Mouse (Mus musculus) left cerebral cortex, adult 9 months (tissue): ENCODE results near the gene Fads3.

ENCODE experiments used
- DNase-seq, 2 experiments: peaks; one replicate each; pipeline ENCODE4 v3.0.0; 2022; ENCODE audit warnings: low spot score in 2 of 2

The Fads3 gene

DNA sequence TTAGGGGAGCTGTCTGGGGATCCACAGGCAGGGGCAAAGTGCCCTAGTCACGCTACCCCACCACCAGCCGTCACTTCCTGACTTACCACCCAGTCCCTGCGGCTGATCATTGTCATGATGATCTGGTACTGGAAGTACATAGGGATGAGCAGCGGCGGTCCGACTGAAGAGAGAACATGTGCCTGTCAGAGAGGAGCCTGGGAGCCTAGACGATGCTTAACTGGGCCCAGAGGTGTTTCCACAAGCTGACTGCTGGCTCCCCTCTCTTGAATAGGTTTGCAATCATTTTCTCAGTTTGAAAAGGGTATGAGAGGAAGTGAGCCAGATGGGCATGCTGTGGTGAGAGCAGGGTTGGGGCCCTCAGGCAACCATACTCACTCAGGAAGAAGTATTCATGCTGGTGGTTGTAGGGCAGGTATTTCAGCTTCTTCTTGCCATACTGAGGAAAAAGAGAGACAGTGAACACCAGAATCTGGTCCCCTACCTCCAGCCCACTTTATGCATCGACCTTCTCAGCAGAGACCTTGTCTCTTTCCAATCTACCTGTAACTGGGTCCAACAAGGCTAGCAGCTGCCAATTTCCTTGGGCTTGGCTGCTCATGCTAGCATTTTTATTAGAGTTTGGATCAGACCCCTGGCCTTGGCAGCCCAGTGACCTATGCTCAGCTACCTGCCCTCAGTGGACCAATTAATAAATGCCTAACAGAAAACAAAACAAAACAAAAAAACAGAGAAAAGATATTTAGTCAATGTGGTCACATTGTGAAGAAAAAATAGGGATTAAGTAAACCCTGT lies 29.0 kb downstream of the Fads3 start:
- DNase-seq, result no peak

DNA sequence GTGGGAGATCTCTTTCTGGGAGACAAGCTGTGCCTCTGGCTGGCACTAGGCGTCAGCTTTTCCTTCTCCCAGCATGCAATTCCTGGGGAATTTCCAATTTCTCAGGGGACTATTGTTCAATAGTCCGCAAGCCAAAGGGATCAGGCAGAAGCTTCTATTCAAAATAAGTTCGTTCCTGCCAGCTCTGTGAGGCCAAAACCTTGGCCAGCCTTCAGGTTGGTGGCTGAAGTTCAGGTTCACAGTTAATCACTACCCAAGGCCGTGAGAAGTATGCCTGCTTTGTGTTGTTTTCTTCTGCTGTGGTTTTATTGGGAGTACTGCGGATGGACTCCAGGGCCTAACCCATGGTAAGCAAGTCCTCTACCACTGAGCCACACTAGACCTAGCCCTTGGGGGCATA lies 29.8 kb downstream of the Fads3 start:
- peak; percentile 34 to 48 for DNase-seq

DNA sequence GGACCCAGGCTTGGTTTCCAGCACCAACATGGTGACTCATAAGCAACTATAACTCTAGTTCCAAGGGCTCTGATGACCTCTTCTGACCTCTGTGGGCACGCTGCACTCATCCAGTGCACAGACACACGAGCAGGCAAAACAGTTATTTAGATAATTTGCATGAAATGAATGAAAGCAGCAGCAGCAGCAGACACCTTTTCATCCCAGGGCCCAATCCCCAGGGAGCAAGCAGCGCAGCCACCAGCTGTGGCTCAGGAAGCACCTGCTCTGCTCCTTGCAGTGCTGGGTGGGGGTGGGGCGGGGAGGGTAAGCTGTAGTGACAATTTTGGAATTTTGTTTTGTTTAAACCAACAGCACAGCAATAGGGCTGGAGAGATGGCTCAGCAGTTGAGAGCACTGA lies 30.5 kb downstream of the Fads3 start:
- DNase-seq, result no peak

DNA sequence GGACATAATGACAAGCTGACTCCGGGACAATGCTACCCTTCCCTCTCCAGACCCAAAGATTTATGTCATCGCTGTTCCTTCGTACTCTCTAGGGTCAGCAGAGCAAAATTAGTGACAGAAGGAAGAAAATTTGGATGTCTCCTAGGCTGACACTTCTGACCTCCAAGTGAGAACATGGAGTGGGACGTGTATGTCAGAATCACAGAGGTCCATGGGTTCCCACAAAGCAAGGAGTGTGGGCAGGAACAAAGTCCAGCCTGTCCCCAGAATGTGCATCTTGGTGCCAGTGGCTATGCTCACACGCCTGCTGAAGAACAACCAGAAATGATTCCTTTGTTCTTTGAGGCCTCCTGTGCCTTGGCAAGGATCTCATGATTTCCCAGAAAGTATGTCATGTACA lies 31.8 kb downstream of the Fads3 start:
- no peak for DNase-seq

DNA sequence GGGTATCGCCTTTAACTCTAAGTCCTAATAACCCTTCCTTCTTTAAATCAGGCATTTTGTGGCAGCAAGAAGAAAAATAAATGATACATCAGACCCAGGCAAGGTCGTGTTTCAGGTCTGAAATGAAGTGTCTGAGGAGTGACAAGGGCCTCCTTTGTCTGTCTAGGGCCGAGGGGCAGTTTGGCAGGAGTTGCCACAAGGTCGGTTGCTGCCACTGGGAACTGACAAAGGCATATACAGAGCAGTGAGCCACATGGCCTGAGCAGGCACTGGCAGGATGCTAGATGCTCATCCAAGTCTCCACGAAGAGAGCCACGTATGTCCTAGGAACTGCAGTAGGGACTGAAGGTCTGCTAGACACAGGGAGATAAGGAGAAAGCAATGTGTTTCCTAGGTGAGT lies 37.0 kb downstream of the Fads3 start:
- no peak for DNase-seq

DNA sequence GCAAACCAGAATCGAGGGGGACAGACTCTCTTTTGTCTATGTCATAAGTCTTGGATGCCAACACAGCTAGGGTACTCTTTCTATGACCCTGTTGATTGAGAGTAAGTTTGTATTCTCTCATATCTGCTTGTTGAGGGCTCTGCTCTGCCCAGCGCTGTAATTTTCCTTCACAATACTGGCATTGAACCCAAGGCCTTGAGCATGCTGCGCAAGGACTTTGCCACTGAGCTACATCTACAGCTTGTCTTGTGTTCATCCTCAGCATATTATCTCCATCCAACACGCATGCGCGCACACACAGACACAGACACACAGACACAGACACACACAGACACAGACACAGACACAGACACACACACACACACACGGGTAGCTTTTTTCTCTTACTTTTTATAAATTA lies 39.0 kb downstream of the Fads3 start:
- no peak for DNase-seq

DNA sequence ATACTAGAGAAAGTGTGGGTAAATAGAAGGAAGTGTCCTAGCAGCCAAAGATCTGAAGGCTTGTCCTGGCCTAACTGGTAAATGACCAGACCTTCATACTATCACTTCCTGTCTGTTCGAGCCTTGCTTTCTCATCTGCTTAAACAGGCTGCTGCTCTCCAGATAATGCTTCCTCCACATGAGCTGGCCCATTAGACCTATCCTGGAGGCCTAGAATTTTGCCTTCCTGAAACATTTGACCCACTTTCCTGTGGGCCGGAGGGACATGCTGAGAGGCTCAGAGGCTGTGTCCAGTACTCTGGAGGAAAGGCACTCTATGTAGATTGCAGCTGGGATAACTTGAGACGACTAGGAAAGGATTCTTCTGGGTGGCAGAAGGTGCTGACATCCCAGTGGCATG lies 40.7 kb downstream of the Fads3 start:
- no peak for DNase-seq

DNA sequence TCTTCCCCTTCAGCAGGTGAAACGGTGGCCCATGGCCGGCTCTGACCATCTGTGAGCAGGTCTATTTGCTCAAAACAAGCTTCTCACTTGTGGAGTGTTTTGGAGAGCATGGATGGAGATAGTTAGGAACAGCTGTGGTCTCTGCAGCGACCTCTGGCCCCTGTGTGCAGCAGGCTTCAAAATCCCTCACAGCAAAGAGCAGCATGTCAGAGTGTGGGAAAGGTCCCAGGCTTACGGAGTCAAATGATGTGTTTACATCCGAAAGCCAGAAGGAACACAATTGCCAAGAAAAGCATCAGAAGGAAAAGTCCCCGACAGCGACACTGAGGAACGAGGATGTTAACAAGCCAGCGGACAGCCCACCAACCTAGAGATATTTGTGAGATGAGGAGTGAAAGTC lies 44.1 kb downstream of the Fads3 start:
- no peak for DNase-seq

DNA sequence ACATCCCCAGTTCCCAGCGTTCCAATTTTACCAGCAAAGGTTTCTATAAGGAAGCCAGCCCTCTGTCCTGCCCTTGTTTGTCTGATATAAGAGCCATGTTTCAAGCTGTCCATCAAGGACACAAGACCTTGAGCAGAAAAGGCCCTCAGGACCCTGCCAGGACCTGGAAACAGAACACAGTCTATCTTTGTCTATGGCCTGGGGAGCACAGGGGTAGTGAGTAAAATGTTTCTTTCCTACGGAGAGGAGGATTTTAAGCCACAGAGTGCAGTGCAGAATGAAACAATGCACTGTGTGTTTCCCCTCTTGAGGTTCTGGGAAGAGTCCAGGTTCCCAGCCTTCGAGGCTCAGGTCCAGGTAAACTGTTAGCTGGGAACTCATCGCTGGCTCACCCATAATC lies 45.6 kb downstream of the Fads3 start:
- DNase-seq, result no peak

DNA sequence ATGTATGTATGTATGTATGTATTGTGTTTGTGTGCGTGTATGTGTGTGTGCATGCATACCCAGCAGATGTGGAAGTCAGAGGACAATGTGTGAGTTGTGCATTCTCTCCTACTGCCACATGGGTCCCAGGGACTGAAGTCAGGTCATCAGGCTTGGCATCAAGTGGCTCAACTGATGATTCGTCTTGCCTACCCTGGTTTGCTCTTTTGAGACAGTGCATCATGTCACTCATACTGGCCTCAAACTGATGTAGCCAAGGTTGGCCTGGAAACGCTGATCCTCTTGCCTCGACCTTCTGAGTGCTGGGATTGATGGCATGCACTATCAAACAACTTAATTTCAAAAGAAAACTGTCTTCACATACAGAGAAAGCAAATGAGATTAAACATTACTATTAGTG lies 52.5 kb downstream of the Fads3 start:
- no peak for DNase-seq

DNA sequence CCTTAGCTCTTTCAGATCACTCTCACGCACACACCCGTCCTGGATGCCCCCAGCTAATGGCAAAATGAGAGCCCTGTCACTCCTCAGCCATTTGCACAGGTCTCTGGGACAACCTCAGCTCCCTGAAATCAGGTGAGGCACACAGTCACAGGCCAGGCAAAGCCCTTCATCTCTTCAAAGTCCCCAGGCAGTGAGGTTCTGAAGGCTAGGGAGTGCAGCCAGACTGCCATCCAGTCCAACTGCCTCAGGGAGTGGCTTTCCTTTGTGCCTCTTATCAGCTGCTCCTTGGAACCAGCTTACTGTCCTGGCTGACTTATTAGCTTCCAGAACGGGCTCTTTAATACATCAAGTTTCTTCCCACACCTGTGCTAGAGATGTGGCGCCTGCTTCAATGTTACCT lies 53.3 kb downstream of the Fads3 start:
- DNase-seq, result no peak

DNA sequence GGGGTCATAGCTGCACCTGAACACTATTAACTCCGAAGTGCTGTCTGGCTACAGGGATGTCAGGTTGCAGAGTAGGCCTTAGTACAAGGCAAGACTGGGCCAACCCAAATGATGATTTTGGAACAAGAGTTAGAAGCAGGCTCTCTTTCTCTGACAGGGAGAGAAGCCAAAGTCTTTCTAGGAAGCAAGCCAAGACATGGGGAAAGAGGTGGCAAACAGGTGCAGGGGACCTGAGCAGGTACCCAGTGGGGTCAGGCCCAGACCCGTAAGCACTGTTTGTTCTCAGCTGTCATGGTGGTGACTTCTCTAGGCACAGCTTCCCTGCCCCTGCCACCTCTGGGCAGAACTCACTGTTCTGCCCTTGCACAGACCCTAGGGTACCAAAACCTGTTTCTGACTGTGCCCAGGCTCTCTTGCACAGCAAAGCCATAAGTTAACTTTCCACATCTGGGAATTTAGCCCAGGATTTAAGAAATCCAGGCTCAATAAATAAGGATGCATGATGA lies 55.1 kb downstream of the Fads3 start:
- DNase-seq, result no peak

DNA sequence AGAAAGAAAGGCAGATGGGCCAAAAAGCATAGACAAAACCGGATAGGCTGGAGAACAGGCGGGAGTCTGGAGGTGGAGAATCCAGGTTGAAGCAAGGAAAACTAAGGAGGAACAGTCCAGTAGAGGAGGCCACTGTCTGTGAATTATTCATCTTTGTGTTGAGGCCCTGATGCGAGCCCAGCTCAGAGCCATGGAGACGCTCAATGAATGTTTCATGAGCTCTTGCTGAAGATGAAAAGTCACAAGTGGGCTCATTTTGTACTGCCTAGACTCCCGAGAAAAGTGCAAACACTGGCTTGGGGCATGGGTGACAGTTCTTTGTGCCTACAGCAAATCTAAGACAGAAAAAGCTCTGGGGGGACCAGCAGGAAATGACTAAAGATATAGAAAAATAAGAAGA lies 56.5 kb downstream of the Fads3 start:
- DNase-seq, result no peak

DNA sequence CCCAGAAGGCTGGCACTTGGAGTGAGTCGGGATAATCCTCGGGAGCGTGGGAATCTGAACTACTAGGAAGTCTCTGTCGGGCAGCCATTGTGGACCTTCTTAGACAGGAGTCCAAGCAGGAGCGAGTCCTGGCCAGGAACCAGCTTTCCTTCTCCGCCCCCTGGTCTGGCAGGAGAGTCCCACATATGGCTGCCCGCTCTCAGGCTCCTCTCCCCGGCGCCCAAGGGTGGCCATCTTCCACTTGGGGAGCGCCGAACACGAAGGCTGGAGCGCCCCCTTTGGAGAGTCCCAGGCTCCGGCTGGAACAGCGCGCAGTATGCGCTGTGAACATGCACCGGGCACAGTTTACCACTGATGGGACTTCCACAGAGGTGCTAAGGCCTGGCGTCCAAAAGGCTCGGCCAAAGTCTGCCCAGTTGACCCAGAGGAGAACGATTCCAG lies 59.3 kb downstream of the Fads3 start:
- DNase-seq, result peak in 1 of 2 experiments; percentile 76

DNA sequence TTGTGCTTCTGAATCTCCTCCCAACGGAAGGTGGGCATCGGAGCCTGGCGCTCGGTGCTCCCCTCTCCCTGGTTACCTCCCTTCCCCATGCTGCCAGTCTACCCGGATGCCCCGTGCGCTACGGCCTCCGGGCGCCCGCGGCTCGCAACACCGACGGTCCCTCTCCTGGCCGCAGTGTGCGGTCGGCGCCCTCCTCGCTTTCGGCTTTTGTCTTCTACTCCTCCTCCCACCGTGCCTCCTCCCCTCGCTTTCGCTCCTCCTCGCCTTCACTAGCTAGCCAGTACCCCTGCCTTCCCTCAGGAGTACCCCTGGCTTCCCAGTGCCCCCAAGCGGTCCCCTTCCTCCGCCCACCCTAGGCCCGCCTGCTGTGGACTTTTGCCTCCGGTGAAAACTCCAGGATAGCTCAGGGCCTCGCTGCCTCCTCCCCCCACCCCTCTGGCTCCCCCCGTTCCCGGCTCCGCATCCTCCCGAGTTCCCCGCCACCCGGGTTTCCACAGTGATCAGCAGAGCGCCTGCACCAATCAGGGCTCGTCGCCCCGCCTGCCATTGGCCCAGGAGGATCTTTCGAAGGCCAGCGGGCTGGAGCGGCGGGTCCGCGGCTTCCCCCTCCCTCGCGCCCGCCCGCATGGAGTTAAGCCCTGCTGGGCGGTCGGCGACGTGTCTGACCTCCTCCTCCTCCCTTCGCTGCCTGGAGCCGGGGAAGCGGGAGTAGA lies 60.1 kb downstream of the Fads3 start, which contains the start of gene Fads2:
Gene Fads2, minus strand, starts transcription at position 406 of the 713 bp plus-strand sequence.
- peak; percentile 64 to 90 for DNase-seq

DNA sequence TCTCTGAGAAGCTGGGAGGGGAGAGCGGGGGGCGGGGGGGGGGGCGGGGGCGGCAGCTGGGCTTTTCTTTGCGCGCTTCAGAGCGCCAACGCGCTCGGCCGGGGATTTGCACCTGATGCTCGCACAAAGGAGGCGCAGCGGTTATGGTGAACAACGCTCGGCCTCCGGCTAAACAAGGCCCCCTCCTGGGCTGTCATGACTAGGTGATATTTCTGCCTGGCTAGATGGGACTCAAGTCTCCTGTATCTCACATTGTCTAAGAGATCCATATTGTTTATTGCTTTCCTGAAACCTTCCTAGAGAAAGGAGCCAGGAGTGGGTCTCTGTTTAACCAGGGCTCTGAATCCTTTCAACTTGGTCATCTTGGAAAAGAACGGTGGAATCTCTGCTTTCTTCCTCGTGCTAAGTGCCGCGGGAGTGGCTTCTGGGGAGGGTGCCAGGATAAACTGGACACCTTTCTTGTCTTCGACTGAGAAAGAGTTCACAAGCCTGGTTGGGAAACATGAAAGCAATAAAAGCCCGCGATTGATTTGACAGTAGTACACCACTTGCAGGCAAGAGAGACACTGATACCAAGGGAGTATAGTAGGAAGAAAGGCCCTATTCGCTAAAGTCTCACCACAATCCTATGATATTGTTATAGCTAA lies 60.8 kb downstream of the Fads3 start:
- peak in 1 of 2 experiments; percentile 23 for DNase-seq

DNA sequence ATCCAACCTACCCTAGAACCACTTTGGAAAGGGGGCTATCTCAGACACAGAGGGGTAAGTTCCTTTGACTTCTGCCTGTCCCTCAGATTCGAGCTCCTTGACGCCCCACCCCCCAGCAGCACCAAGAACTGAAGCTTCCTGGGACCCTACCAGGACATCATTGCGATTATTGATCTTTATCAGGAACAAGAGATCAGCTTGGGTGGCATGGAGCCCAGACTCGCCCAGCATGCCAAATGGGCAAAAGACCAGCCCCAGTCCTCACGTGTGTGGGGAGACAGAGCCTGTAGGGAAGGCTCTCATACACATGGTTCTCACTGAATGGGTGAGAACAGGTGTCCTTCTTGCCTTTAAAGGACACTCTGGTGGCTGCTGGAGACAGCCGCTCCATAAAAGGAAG lies 62.9 kb downstream of the Fads3 start:
- DNase-seq, result no peak

DNA sequence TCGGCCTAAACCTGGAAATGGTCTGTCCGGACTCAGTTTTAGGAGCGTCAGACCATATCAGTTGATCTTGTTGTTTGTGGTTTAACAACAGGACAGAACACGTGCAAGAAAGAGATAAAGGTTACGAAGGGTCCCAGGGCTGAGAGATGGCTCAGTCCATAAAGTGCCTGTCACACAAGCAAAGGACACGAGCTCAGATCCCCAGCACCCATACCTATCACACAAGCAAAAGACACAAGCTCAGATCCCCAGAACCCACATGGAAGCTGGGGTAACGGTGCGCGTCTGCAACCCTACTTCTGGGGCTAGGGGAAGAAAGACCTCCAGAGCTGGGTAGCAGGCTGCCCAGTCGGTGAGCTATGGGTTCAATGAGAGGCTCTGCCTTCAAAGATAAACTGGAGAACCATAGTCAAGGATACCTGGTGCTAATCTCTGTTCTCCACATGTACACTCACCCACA lies 63.7 kb downstream of the Fads3 start:
- no peak for DNase-seq

DNA sequence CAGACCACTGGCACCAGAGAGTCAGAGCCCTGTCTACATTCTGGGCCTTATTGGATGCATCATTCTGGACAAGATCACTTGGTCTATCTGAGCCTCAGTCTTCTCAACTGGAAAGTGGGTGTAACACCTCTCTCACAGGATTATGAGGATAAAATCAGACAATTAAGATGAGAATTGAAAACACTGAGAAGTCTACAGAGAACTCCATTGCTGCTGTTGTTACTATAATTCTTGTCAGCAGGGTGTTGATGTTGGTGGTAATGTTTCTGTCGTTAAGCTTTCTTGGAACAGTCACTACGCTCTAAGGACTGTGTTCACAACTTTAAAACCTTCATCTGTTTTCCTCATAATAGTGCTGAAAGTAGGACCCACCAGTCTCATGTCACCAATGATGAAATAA lies 65.3 kb downstream of the Fads3 start:
- DNase-seq, result no peak

DNA sequence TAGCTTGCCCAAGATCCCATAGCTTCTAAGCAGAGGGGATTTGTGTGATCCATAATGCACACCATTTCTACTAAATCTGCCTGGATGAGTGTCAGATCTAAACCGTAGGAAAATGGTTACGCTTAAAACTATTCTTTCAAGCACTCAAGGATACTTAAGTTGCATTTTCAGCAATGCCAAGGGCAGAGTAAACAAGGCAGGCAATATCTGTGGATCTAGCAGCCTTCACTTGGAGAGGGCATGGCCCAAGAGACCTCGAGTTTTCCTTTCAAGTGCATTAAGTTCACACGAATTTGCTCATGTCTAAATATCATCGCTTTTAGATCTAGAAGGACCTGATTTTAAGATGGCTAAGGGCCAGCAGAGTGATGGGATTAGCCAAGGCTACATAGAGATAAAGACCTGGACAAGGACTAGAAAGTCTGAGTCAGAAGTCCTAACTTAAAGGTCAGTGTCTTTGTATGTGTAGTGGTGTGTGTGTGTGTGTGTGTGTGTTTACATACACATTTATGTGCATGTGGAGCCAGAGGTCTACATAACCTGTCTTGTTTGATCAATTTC lies 65.8 kb downstream of the Fads3 start:
- no peak for DNase-seq

DNA sequence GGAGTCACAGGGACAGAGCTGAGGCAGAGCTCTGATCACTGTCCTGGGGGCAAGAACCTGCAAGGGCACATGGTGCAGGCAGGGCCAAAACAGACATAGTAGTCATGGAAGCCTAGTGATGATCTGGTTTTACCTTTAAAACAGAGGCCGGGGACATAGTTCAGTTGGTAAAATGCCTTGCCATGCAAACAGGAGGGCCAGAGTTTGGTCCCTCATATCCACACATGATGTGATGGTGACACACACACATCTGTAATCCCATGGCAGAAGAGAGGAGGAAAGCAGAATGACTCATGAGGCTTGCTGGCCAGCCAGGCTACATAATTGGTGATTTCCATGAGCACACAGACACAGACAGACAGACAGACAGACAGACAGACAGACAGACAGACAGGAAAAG lies 66.8 kb downstream of the Fads3 start:
- no peak for DNase-seq

DNA sequence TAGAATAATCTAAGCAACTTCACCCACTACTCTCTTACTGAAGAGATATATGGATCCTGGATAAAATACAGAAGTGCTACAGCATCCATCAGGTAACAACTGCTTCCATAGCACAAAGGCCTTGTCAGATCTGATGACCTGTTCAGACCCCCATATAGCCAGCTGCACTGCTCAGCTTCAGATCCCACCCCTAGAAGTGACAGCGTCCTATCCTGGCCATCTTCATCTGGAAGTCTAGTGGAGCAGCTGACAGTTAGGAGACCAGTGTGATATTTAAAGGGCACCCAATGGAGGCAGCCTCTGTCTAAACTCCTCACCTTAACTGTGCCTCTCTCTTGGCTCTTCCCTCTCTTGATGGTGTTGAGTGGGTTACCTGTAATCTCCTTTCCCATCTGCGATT lies 67.3 kb downstream of the Fads3 start:
- no peak for DNase-seq
